Mouse (Mus musculus) CH12F3 (cell line): ENCODE data around the gene Selenos.

Experiments
- in situ Hi-C: fragments of 300-500 bp; cut with MboI; formaldehyde crosslinking; loops from 2 replicates; pipeline ENCODE4 v1.14.3; 2020; ENCODE audit warnings: low sequenced_read_pairs

The Selenos gene

GRCm38 (mm10) chr7:66083757-66084156 is 4.3 kb downstream of the Selenos start:
- in situ Hi-C loops, result no loop called here

GRCm38 (mm10) chr7:66084546-66084945 is 5.1 kb downstream of the Selenos start:
- in situ Hi-C loops, result no loop called here

GRCm38 (mm10) chr7:66087652-66088051 is 8.2 kb downstream of the Selenos start:
- in situ Hi-C loops, result no loop called here

DNA sequence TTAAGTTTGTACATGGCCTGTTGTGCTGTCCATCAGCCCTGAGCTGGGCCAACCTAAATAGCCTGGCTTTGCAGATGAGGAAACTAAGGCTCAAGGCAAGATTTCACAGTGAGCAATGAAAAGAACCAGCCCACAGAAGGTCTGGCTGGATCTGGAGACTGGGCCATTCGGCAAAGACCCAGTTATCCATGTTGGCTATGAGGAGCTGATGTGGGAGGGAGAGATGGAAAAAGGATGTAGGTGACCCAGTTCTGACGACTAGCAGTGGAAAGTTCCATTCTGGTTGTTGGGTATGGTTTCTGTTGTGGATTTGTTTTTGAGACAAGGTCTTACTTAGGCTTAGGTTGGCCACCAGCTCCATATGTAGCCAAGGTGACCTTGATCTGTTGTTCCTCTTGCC is 8.6 kb downstream of the Selenos start:
- in situ Hi-C loops, result no loop called here

- in situ Hi-C loops, result no loop called here
These were observed 11.3 kb downstream of the Selenos start for GRCm38 (mm10) chr7:66090676-66091190.

DNA sequence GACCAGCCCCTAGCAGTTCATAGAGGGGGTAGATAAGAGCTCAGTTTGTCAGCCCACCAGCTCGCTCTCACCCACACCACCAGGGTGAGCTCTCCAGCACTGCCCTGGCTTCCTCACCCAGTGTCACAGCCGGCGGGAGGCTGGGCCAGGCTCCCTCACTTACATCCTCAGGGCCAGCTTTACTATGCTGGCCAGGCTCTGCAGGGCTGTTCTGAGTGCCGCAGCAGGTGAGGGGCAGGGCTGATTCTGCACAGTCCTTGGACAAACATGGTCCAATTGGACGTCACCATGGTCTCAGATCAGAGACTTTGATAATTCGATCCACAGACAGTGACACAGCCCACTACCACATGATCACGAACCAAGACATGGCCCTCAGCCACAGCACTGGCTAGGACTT is 12.1 kb downstream of the Selenos start:
- in situ Hi-C loops, result no loop called here

DNA sequence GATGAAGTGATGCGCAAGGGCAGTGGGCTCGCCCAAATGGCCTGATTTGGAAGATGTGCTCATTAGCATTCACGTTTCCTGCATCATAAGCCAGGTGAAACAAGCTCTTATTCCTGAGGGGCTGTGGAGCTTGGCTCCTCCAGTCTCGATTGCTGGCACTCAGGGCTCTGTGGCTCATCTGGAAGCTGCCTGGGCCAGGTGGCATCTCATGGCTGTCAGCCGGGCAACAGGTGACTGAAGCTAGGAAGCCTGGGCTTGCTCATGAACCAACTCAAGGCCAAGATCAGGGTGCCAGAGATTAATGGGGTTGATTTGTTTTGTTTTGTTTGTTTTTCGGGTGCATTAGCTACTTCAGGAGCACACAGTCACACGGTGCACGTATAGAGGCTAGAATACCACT is 13.2 kb downstream of the Selenos start:
- in situ Hi-C loops, result no loop called here

DNA sequence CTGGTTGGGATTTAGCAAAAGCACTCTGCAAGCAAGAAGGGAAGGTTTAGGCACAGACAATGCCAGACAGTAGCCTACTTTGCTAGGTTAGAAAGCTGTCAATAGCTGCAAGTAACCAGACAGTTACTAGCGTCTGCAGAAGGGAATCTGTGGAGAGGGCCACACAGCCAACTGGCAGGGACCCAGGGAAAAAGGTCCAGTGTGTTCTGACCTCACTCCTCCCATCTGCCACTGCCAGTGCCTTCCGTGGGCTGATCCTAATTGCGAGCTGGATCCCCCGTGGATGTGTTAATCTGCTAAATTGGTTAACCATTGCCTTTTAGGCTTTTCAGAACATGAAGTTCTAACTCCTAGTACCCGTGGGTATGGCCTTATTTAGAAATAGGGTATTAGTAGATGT is 14.7 kb downstream of the Selenos start:
- in situ Hi-C loops, result no loop called here

DNA sequence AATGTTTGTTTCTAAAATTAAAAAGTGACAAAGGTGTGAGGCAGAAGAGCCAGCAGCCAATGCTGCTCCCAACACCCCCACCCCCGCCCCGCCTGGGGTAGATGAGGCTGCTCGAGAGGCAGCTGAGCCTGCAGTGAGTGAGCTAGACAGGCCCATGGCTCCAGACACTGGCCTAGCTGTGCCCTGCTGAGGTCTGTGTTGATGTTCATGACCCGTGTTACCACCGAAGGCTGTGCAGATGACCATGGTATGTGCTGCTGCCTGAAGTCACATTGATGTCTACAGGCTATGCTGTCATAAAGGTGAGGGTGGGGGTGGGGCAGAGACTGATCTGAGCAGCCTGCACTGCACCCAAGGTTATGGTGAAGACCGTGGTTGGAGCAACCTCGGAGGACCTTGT is 19.4 kb downstream of the Selenos start:
- in situ Hi-C loops, result no loop called here

DNA sequence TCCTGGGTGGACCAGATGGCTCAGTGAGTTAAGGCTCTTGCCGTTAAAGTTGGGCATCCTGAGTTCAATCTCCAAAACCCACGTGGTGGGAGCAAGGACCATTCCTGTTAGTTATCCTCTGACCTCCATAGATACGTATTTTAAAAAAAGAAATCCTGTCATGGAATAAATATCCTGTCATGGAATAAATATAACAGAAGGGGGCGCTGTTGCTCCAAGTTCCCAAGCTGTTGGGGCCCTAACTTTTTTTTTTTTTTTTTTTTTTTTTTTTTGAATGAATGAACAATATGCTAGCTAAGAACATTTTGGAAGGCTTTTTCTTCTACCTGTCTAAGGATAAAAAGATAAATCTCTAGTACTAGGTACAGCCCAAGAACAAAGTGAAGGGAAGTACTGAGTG is 22.4 kb downstream of the Selenos start:
- in situ Hi-C loops, result loop anchor here (10.0 kb wide), 3 partner anchors 163 to 563 kb away; no protein-coding TSS in a partner anchor

GRCm38 (mm10) chr7:66104531-66104930 is 25.1 kb downstream of the Selenos start:
- in situ Hi-C loops, result loop anchor here (10.0 kb wide), 3 partner anchors 160 to 560 kb away; no protein-coding TSS in a partner anchor

DNA sequence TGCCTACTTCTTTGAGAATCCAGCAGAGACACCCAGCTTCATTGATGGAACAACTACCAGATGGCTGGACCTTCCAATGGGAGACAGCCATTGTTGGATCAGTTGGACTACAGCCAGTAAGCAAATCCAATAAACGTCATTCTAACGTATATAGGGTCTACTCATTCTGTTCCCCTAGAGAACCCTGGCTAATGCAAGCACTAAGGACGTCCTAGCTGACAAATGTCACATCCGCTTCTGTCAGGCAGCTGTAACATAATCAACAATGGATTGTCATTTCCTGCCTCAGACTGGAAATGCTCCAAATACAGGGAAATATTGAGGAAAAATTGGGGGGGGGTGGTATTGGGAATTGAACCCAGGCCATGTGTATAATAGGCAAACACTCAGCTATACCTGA is 26.3 kb downstream of the Selenos start:
- in situ Hi-C loops, result loop anchor here (10.0 kb wide), 3 partner anchors 159 to 559 kb away; no protein-coding TSS in a partner anchor

GRCm38 (mm10) chr7:66106581-66107056 is 27.2 kb downstream of the Selenos start:
- in situ Hi-C loops, result loop anchor here (10.0 kb wide), 3 partner anchors 158 to 558 kb away; no protein-coding TSS in a partner anchor

DNA sequence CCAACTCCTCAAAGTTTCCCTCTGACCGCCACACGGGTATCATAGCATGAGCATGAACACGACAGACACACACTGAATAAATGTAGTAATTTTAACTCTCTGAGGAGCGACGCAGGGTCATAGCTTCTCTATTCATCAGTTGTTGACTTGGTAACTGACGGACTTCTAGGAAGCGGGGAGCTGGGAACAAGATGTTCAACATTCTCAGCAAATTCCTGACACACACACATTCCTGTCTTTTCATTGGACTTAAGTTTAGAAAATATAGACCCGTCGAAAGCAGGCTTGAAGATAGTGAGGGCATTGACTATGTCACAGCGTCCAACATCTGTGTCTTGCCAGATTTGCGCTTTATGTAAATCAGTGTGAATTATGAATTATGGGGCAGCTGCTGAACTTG is 27.8 kb downstream of the Selenos start:
- in situ Hi-C loops, result loop anchor here (10.0 kb wide), 3 partner anchors 158 to 558 kb away; no protein-coding TSS in a partner anchor

GRCm38 (mm10) chr7:66107930-66108329 is 28.5 kb downstream of the Selenos start:
- in situ Hi-C loops, result loop anchor here (10.0 kb wide), 3 partner anchors 157 to 557 kb away; no protein-coding TSS in a partner anchor

- in situ Hi-C loops, result loop anchor here (10.0 kb wide), 3 partner anchors 156 to 556 kb away; no protein-coding TSS in a partner anchor
These were observed 29.8 kb downstream of the Selenos start, which contains the start of gene Chsy1 for GRCm38 (mm10) chr7:66108961-66109854. Gene Chsy1 (plus strand): TSS chr7:66109515.

DNA sequence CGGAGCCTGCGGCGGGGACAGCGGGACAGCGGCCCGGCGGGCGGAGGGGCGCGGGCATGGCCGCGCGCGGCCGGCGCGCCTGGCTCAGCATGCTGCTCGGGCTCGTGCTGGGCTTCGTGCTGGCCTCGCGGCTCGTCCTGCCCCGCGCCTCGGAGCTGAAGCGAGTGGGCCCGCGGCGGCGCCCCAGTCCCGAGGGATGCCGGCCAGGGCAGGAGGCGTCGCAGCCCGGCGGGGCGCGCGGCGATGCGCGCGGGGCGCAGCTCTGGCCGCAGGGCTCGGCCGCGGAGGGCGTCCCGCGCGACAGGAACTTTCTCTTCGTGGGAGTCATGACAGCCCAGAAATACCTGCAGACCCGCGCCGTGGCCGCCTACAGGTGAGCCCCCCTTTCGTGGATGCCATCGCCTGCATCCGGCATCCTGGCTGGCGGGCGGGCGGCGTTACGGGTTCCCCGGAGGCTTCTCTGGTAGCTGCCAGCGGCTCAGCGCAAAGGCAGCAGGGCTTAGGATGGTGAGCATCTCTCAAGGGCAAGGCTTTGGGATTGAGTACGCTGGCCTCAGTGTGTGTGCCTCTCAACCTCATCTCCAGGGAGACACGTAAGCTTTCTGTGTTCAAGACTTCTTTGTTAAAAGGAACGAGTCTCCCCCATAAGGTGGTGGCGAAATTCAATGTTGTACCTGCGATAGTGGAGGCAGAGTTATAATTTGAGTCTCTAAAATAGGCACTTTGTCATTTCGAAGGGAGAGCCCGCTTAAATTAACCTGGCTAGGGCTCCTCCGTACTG is 30.6 kb downstream of the Selenos start:
- in situ Hi-C loops, result loop anchor here (10.0 kb wide), 3 partner anchors 155 to 555 kb away; no protein-coding TSS in a partner anchor

- in situ Hi-C loops, result no loop called here
These were observed 31.2 kb downstream of the Selenos start for GRCm38 (mm10) chr7:66110636-66111112.

GRCm38 (mm10) chr7:66111211-66111610 is 31.8 kb downstream of the Selenos start:
- in situ Hi-C loops, result no loop called here

DNA sequence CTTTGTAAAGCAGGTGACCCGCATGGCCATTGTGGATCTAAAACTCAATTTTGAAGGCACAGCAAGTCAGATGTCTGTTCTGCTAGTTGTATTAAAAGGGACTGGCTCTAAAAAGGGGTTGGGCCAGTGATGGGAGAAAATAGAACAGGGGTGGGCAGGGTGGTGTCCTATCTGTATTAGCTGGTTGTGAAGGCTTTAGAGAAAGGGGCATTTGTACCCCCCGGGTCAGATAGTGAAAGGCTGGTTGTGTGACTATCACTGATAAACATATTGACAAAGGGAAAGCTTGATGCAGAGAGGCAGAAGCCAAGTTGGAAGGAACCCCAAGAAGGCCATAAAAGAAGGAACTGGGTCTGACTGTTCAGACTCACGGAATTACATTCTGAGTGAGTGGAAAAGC is 34.1 kb downstream of the Selenos start:
- in situ Hi-C loops, result no loop called here
